Mouse (Mus musculus) regulatory T cell (primary cell): ENCODE data around the gene Rem1.

Source experiments
- in situ Hi-C: fragments of 300-600 bp; cut with MboI, MseI; formaldehyde crosslinking; loops from one replicate; pipeline ENCODE4 v1.15.1; 2025; ENCODE audit warnings: high pct_unique_total_duplicates

Gene Rem1

DNA sequence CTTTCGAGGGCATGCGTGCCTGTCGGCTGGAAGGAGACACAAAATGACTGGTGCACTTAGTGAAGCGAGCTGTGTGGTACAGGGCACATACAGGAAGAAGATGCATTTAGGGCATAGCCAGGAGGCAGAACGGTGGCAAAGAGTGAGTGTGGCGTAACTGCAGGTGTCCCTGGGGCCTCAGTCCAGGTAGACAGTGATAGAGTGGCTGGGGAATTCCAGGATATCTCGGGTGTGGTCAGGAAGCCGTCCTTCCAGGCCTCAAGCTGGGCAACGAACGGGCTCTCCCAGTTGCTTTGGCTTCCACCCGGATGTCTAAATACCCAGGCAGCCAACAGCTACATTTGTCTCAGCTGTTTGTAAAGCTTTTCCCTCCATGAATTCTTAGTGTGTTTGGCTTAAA lies 47.4 kb downstream of the Rem1 start:
- in situ Hi-C loops, result no loop called here

DNA sequence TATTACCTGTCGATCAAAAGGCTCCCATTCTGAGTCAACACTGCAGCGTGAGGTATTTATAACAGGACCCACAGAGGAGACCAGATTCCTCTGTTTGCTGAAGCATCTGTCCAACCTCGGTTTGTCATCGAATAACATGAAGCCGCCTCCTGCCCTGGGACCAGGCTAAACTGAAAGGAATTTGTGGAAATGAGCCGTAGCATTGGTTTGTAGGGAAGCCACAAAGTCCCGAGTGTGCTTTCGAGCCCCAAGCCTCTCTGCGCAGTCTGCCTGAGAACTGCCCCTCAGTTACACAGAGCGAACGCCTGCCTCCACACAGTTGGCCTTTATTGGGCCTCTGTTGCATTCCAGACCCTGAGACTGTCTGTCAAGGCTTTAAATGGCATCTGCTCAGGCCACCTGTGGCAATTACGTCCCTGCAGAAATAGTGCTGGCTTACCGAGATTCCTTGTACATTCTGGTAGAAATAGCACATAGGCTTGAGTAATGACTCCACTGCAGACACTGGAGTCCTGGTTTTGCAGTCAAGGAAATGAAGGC lies 48.6 kb downstream of the Rem1 start:
- in situ Hi-C loops, result no loop called here

DNA sequence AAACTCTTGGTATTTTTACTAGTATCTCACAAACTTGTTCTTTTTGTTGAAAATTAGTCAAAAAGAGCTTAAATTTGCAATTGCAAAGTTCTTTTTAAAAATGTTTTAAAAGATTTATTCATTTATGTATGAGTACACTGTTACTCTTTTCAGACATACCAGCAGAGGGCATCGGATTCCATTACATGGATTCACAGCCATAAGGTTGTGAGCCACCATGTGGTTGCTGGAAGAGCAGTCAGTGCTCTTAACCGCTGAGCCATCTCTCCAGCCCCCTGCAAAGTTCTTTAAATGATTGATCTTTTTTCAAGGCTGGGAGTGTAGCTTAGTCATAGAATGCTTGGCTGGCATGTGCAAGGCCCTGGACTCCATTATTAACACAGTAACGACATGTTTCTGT lies 51.6 kb downstream of the Rem1 start:
- in situ Hi-C loops, result no loop called here

DNA sequence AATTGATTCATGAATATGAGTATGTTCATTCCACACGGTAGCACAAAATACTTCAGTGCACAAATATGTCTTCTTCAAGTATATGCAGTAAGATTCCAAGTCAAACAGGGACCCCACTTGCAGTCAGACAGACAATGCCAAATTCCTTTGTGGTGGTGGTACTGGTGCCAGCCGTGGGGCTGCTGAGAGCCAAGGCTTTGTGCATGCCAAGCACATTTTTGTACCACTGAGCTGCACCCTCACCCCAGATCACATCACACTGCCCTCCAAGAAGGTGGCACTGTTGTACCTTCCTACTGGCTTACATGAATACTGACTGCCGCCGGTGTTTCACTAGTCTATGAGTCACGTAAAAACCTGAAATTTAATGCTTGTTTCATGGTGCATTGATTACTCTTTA lies 52.2 kb downstream of the Rem1 start:
- in situ Hi-C loops, result no loop called here

DNA sequence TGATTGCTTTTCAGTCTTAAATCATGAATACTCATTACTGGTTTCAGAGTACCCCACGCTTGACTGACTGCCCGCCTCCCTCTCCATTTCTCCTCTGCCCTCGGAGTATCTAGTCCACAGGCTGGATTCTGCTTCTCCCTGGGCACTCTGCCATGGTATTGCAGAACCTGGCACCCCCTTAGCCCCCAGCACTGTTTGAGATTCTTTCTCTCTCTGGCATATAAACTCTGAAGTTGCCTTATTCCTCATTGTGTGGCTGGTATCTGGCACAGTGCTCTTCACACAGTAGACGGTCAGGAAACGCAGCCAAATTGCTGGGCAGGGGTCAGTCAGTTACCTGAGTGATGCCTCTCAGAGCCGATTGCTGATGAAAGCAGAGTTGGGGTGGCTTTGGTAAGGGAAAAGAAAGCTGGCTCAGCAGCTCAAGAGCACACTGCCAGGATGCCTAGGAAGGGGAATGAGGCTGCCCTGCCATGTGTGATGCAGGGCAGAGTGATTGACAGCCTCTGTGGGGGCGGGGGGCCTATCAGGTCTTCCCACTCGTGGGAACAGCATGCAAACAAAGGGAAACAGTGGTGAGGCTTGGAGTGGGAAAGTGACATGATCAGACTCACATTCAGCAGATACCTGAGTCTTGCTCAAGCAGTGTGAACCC lies 53.1 kb downstream of the Rem1 start:
- in situ Hi-C loops, result no loop called here

DNA sequence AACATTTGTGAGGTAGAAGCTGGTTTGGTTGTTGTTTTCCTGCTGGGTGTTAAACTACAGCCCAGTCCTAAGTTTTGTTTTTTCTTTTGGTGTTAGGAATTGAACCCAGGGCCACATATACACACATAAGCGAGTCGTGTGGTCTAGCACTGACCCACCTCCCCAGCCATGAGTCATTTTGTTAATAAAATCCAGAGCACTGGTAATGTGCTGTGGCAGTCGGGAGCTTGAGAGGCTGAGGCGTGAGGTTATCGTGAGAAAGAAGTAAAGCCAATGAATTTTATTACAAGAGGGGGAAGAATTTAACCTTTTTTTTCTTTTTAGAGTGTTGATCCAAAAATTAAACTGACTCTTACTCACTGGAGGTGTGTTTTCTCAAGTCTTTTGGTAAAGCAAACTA lies 56.3 kb downstream of the Rem1 start:
- in situ Hi-C loops, result no loop called here
